Mouse (Mus musculus) forebrain, embryonic 11.5 days (tissue): Measurements from ENCODE around the gene Ccdc187. TPM values are rescaled to one million over a fixed set of nuclear protein-coding genes. Genes with fewer than 3 reads are reported as not detected.
A peak's percentile ranks its signal among the peaks of the same experiment; 100 is the strongest.

Experiments used
- ATAC-seq: fragments of 200-750 bp; cut with Nextera tagmentation; replicated peaks from 2 replicates; pipeline ENCODE4 v1.8.0; 2017; ENCODE audit warnings: moderate TSS enrichment; ENCODE audit not compliant: low FRiP score
- DNase-seq: peaks from one replicate; pipeline ENCODE4 v3.0.0-alpha.2; 2017; ENCODE audit warnings: low spot score
- H3K27ac ChIP-seq: fragments of 300-500 bp; sonication (generic); 2 replicates; pipeline ENCODE4 v1.5.1; 2014; ENCODE audit warnings: low read depth, low read length
- H3K27me3 ChIP-seq: fragments of 300-500 bp; sonication (generic); 2 replicates; pipeline ENCODE4 v1.6.1; 2014; ENCODE audit warnings: mild to moderate bottlenecking, low read length, mixed read lengths; ENCODE audit not compliant: control insufficient read depth, insufficient read depth
- H3K36me3 ChIP-seq: fragments of 300-500 bp; sonication (generic); 2 replicates; pipeline ENCODE4 v1.6.1; 2014; ENCODE audit warnings: mild to moderate bottlenecking, low read length, moderate library complexity, mixed read lengths; ENCODE audit not compliant: control insufficient read depth, insufficient read depth
- H3K4me1 ChIP-seq: fragments of 300-500 bp; sonication (generic); replicated peaks from 2 replicates; pipeline ENCODE4 v1.6.1; 2014; ENCODE audit warnings: low read length, mixed read lengths; ENCODE audit not compliant: control insufficient read depth, insufficient read depth
- H3K4me2 ChIP-seq: fragments of 300-500 bp; sonication (generic); 2 replicates; pipeline ENCODE4 v1.6.1; 2014; ENCODE audit warnings: low read depth, mild to moderate bottlenecking, low read length, moderate library complexity, mixed read lengths; ENCODE audit not compliant: severe bottlenecking
- H3K4me3 ChIP-seq: fragments of 300-500 bp; sonication (generic); 2 replicates; pipeline ENCODE4 v1.5.1; 2014; ENCODE audit warnings: low read depth, low read length
- H3K9ac ChIP-seq: fragments of 300-500 bp; sonication (generic); 2 replicates; pipeline ENCODE4 v1.6.1; 2014; ENCODE audit warnings: low read length
- H3K9me3 ChIP-seq: fragments of 300-500 bp; sonication (generic); 2 replicates; pipeline ENCODE4 v1.6.1; 2016; ENCODE audit warnings: low read length, mixed read lengths; ENCODE audit not compliant: control insufficient read depth
- WGBS: fragments of 180-500 bp; shearing (Covaris S2); extraction: QIAGEN DNeasy Blood & Tissue Kit; methylation state at CpG from one replicate; pipeline ENCODE4 v1.1.7; 2014; 5-methylcytosine and 5-hydroxymethylcytosine counted together
- polyA plus RNA-seq: library from polyadenylated mRNA; unstranded; fragments of >200 nt; fragmentation: Nextera tagmentation; extraction: Ambion mirVana; gene quantifications from 2 replicates; pipeline ENCODE4 v1.2.1, GENCODE M21; 2014

The Ccdc187 gene
- polyA plus RNA-seq, 1 experiment from 2014 or later: 0.05 TPM

GRCm38 (mm10) chr2:26230253-26230652 lies 64.1 kb downstream of the Ccdc187 start:
- Histone ChIP-seq H3K4me3 (no peak overlapping the region), H3K27ac (no peak overlapping the region), H3K9ac (no peak overlapping the region), H3K36me3 (no peaks in the 10 kb centered on the region), H3K9me3 (no peaks in the 10 kb centered on the region), H3K27me3 (no peaks in the 10 kb centered on the region), H3K4me2 (no peak overlapping the region), H3K4me1 (no peaks in the 10 kb centered on the region; the same call in 1 of the 2 replicates)
- DNase-seq (no peak), ATAC-seq (no peak)
- whole genome bisulfite sequencing: 63% methylated on average over 4 of the region's 4 CpGs

- WGBS: 50% methylated on average over 1 of the region's 1 CpGs
- 0 out of 2 replicates have a peak, but pooled peaks have one; percentile 44 for ATAC-seq
- H3K27ac ChIP-seq: no peak overlapping the region
- DNase-seq: peak; percentile 66
- no peak overlapping the region for H3K4me2 ChIP-seq
- H3K4me1 ChIP-seq: no peaks in the 10 kb centered on the region
- H3K27me3 ChIP-seq: no peaks in the 10 kb centered on the region
- H3K4me3 ChIP-seq: no peak overlapping the region
- no peaks in the 10 kb centered on the region for H3K36me3 ChIP-seq
- H3K9me3 ChIP-seq: no peaks in the 10 kb centered on the region
- no peak overlapping the region for H3K9ac ChIP-seq
Observed at GRCm38 (mm10) chr2:26227788-26228187, 66.6 kb downstream of the Ccdc187 start.

- Histone ChIP-seq H3K27me3 (no peaks in the 10 kb centered on the region), H3K4me1 (no peaks in the 10 kb centered on the region), H3K9ac (no peak overlapping the region), H3K36me3 (no peaks in the 10 kb centered on the region; the same call in 1 of the 2 replicates), H3K9me3 (no peaks in the 10 kb centered on the region), H3K27ac (no peak overlapping the region), H3K4me2 (no peak overlapping the region), H3K4me3 (no peak overlapping the region)
- DNase-seq (no peak), ATAC-seq (no peak)
- WGBS: 93% methylated on average over 4 of the region's 4 CpGs
Observed at GRCm38 (mm10) chr2:26225242-26225641, 69.1 kb downstream of the Ccdc187 start.

- no peak for DNase-seq
- 89% methylated on average over 3 of the region's 3 CpGs for WGBS
- Histone ChIP-seq H3K36me3 (no peaks in the 10 kb centered on the region; the same call in 1 of the 2 replicates), H3K4me3 (no peak overlapping the region), H3K27me3 (no peaks in the 10 kb centered on the region), H3K27ac (no peak overlapping the region), H3K4me1 (no peaks in the 10 kb centered on the region), H3K9me3 (no peaks in the 10 kb centered on the region), H3K4me2 (no peak overlapping the region), H3K9ac (no peak overlapping the region)
- no peak for ATAC-seq
Observed at GRCm38 (mm10) chr2:26223961-26224360, 70.4 kb downstream of the Ccdc187 start.

- Histone ChIP-seq H3K4me2 (no peak overlapping the region), H3K4me1 (no peaks in the 10 kb centered on the region), H3K4me3 (no peak overlapping the region), H3K9ac (no peak overlapping the region), H3K27ac (no peak overlapping the region), H3K36me3 (no peaks in the 10 kb centered on the region; the same call in none of the 2 replicates), H3K27me3 (no peaks in the 10 kb centered on the region), H3K9me3 (no peaks in the 10 kb centered on the region)
- DNase-seq (no peak), ATAC-seq (no peak)
- WGBS: 62% methylated on average over 3 of the region's 3 CpGs
Observed at GRCm38 (mm10) chr2:26214526-26214925, 79.8 kb downstream of the Ccdc187 start.

GRCm38 (mm10) chr2:26209566-26209965 lies 84.8 kb downstream of the Ccdc187 start:
- Histone ChIP-seq H3K9me3 (no peaks in the 10 kb centered on the region), H3K4me3 (no peak overlapping the region), H3K4me2 (no peak overlapping the region), H3K9ac (no peak overlapping the region), H3K27ac (no peak overlapping the region), H3K4me1 (peaks cover 10% of the 10 kb centered on the region), H3K36me3 (no peaks in the 10 kb centered on the region; the same call in none of the 2 replicates), H3K27me3 (peaks cover 35% of the 10 kb centered on the region)
- ATAC-seq (no peak), DNase-seq (no peak)
- 86% methylated on average over 3 of the region's 3 CpGs for WGBS

- Histone ChIP-seq H3K4me2 (no peak within 1 kb of the TSS), H3K4me3 (no peak within 1 kb of the TSS), H3K27ac (no peak within 1 kb of the TSS), H3K27me3 (peaks cover 47% of the 10 kb centered on the region), H3K36me3 (no peaks in the 10 kb centered on the region; the same call in none of the 2 replicates), H3K9me3 (no peaks in the 10 kb centered on the region), H3K9ac (no peak within 1 kb of the TSS), H3K4me1 (peaks cover 10% of the 10 kb centered on the region)
- peak; percentile 95 for DNase-seq
- ATAC-seq: peak; percentile 39; the same call in 1 of the 2 replicates
- WGBS: 5% methylated on average over 19 of the region's 19 CpGs
Observed at GRCm38 (mm10) chr2:26208126-26208789, 86.1 kb downstream of the Ccdc187 start, which contains the start of gene Lhx3. Gene Lhx3 (minus strand): TSS chr2:26208289.

GRCm38 (mm10) chr2:26207559-26207958 lies 86.8 kb downstream of the Ccdc187 start:
- Histone ChIP-seq H3K27me3 (peaks cover 54% of the 10 kb centered on the region), H3K4me1 (peaks cover 10% of the 10 kb centered on the region), H3K4me2 (no peak overlapping the region), H3K36me3 (no peaks in the 10 kb centered on the region; the same call in none of the 2 replicates), H3K4me3 (no peak overlapping the region), H3K9me3 (no peaks in the 10 kb centered on the region), H3K9ac (no peak overlapping the region), H3K27ac (no peak overlapping the region)
- WGBS: 5% methylated on average over 9 of the region's 9 CpGs
- DNase-seq: no peak
- ATAC-seq: no peak

GRCm38 (mm10) chr2:26205761-26206160 lies 88.6 kb downstream of the Ccdc187 start:
- no peaks in the 10 kb centered on the region; the same call in 1 of the 2 replicates for H3K36me3 ChIP-seq
- no peak overlapping the region for H3K4me3 ChIP-seq
- no peak overlapping the region; the same call in 1 of the 2 replicates for H3K4me2 ChIP-seq
- 7% methylated on average over 10 of the region's 10 CpGs for WGBS
- H3K27me3 ChIP-seq: peaks cover 72% of the 10 kb centered on the region
- H3K9me3 ChIP-seq: no peaks in the 10 kb centered on the region
- no peak overlapping the region for H3K27ac ChIP-seq
- peaks cover 14% of the 10 kb centered on the region for H3K4me1 ChIP-seq
- no peak overlapping the region for H3K9ac ChIP-seq
- ATAC-seq (no peak), DNase-seq (no peak)
